Mouse (Mus musculus): Measurements from ENCODE around the gene Cacna1c.

DNA sequence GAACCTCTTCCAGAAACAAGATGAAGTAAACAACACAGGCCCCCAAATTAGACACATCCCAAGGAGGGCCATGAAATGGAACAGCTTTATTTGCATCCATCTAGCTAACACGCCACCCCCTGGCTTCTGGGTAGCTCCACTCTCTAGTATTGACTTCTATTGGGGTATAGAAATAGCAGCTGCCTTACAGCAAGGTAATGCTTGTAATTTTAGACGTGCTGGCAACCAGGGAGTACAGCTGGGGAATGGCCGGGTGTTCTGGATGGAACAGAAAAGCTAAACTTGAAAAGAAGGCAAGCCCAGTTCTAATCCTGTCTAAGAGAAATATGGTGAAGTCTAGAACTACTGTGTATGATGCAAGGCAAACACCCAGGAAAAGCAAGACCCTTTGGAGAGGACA lies 329.3 kb downstream of the Cacna1c start:
- TF ChIP-seq CTCF (IDR thresholded peaks at IDR 0.05; ENCODE audit: low read depth): no peak
- no peak for TF ChIP-seq EP300 (optimal IDR thresholded peaks at IDR 0.05)
